Mouse (Mus musculus): ENCODE data around the gene Aurkaip1.
A peak's percentile ranks its signal among the peaks of the same experiment; 100 is the strongest.

- TF ChIP-seq GATA1 (IDR thresholded peaks at IDR 0.05; ENCODE audit: borderline replicate concordance, low read length) (no peak), FLI1 (IDR thresholded peaks at IDR 0.05; ENCODE audit: low read length) (0 out of 2 replicates have a peak, but pooled peaks have one; percentile 53)
Measured at GRCm38 (mm10) chr4:155811929-155812664, 19.0 kb upstream of the Aurkaip1 start, which contains the start of gene Ccnl2.
